Mouse (Mus musculus): ENCODE results near the gene Aldh1b1. TPM values are rescaled to one million over a fixed set of nuclear protein-coding genes. Genes with fewer than 3 reads are reported as not detected.

Aldh1b1 gene
- 0.75 TPM for polyA plus RNA-seq (2017; shearing (Covaris generic))

GRCm38 (mm10) chr4:45798964-45799363, at the start of gene Aldh1b1:
TSS of gene Aldh1b1 (plus strand) at chr4:45799022.

GRCm38 (mm10) chr4:45826275-45827040, 27.6 kb downstream of the Aldh1b1 start, which contains the start of gene Igfbpl1:
TSS of gene Igfbpl1 (minus strand) at chr4:45826923.

GRCm38 (mm10) chr4:45848109-45848824, 49.4 kb downstream of the Aldh1b1 start, which contains the start of gene Stra6l:
TSS of gene Stra6l (plus strand) at chr4:45848664.

Other genes starting within 250 kb of the Aldh1b1 start
- not detected for gene Igfbpl1, start 27.9 kb downstream of the Aldh1b1 start, polyA plus RNA-seq (2017; shearing (Covaris generic))
- gene Stra6l, start 49.6 kb downstream of the Aldh1b1 start, polyA plus RNA-seq (2017; shearing (Covaris generic)): not detected
- not detected for gene Ccdc180, start 91.3 kb downstream of the Aldh1b1 start, polyA plus RNA-seq (2017; shearing (Covaris generic))
- 13.9 TPM for gene Tdrd7, start 166.3 kb downstream of the Aldh1b1 start, polyA plus RNA-seq (2017; shearing (Covaris generic))
- gene Tmod1, start 239.9 kb downstream of the Aldh1b1 start, polyA plus RNA-seq (2017; shearing (Covaris generic)): 0.97 TPM

Data from effector memory CD4-positive, alpha-beta T cell, adult 5 months (primary cell).